ENCODE assay signal across 8 mouse cellular contexts in genomic region chr10:75921726-75922560, GRCm38 (mm10). TPM values are rescaled to one million over a fixed set of nuclear protein-coding genes. Genes with fewer than 3 reads are reported as not detected.
DNase-seq lines count a peak whose midpoint lies in the region; ATAC-seq and TF ChIP-seq lines count a peak whose summit lies in the region.

No protein-coding gene starts in this region.

- H3K27me3 ChIP-seq in heart, embryonic 10.5 days (ENCODE audit: insufficient read depth, poor library complexity, severe bottlenecking), result peaks cover 16% of the 10 kb centered on the region
- H3K27me3 ChIP-seq in liver, embryonic 11.5 days (replicated peaks; ENCODE audit: control insufficient read depth, insufficient read depth, low read length), result no peaks in the 10 kb centered on the region
- H3K27me3 ChIP-seq in small intestine, adult 2 months (ENCODE audit: control insufficient read depth, insufficient read depth, low read length), result no peaks in the 10 kb centered on the region

- peak; percentile 8 to 9; a peak in 2 of 4 replicates for ATAC-seq in hematopoietic stem cell, adult 5-6 weeks (replicated peaks in 1 of 2; ENCODE audit: insufficient read depth in 1 of 2, low FRiP score in 2 of 2, low TSS enrichment in 1 of 2, low read depth in 1 of 2, poor library complexity in 2 of 2, severe bottlenecking in 2 of 2)
- ATAC-seq in liver, embryonic 11.5 days (replicated peaks; ENCODE audit: low FRiP score), result peak; percentile 14; the same call in 1 of the 2 replicates

- TF ChIP-seq POLR2A in small intestine, adult 2 months (IDR thresholded peaks at IDR 0.05; ENCODE audit: low read depth, low read length), result no peak

- peak overlapping the region; percentile 99 for H3K27ac ChIP-seq in heart, embryonic 10.5 days
- peak overlapping the region; percentile 87; the same call in 1 of the 2 replicates for H3K27ac ChIP-seq in liver, embryonic 11.5 days (ENCODE audit: low read depth, low read length)
- H3K27ac ChIP-seq in small intestine, adult 2 months (ENCODE audit: insufficient read depth, low read depth, low read length), result peak overlapping the region; percentile 59

- TF ChIP-seq CTCF in small intestine, adult 2 months (IDR thresholded peaks at IDR 0.05; ENCODE audit: extremely low read depth, insufficient read length, insufficient replicate concordance, low read depth, low read length), result no peak

- H3K4me3 ChIP-seq in heart, embryonic 10.5 days, result peak overlapping the region; percentile 93
- peak overlapping the region; percentile 95 for H3K4me3 ChIP-seq in liver, embryonic 11.5 days (ENCODE audit: low read depth, low read length)
- peak overlapping the region; percentile 84 for H3K4me3 ChIP-seq in small intestine, adult 2 months (ENCODE audit: low read depth, low read length)

- WGBS in heart, embryonic 10.5 days, result 7% methylated on average over 22 of the region's 22 CpGs
- 5% methylated on average over 22 of the region's 22 CpGs for WGBS in liver, embryonic 11.5 days
- WGBS in small intestine, adult 2 months, result 5% methylated on average over 22 of the region's 22 CpGs

- H3K9ac ChIP-seq in liver, embryonic 11.5 days (ENCODE audit: low read depth, low read length), result peak overlapping the region; percentile 94

- DNase-seq in heart, embryonic 10.5 days (ENCODE audit: low spot score), result no peak
- no peak for DNase-seq in heart, postnatal 25 days (ENCODE audit: low spot score)
- peak; percentile 36 for DNase-seq in 416B (ENCODE audit: low read depth)
- peak; percentile 72 for DNase-seq in cerebellum, adult 9-10 months
- no peak for DNase-seq in liver, embryonic 11.5 days (ENCODE audit: low spot score)
- no peak for DNase-seq in adrenal gland, postnatal 36 days

- peaks cover 47% of the 10 kb centered on the region for H3K36me3 ChIP-seq in heart, embryonic 10.5 days
- peaks cover 10% of the 10 kb centered on the region; the same call in 1 of the 2 replicates for H3K36me3 ChIP-seq in liver, embryonic 11.5 days (ENCODE audit: control insufficient read depth, insufficient read depth, low read length)
- peaks cover 2% of the 10 kb centered on the region; the same call in 1 of the 2 replicates for H3K36me3 ChIP-seq in small intestine, adult 2 months (ENCODE audit: control insufficient read depth, insufficient read depth, low read length)

- H3K9me3 ChIP-seq in heart, embryonic 10.5 days, result no peaks in the 10 kb centered on the region
- no peaks in the 10 kb centered on the region for H3K9me3 ChIP-seq in liver, embryonic 11.5 days (ENCODE audit: control insufficient read depth, low read length)

- H3K4me1 ChIP-seq in heart, embryonic 10.5 days, result peaks cover 41% of the 10 kb centered on the region
- H3K4me1 ChIP-seq in liver, embryonic 11.5 days (replicated peaks; ENCODE audit: control insufficient read depth, insufficient read depth, low read length), result peaks cover 17% of the 10 kb centered on the region
- peaks cover 6% of the 10 kb centered on the region; the same call in 1 of the 2 replicates for H3K4me1 ChIP-seq in small intestine, adult 2 months (ENCODE audit: control insufficient read depth, insufficient read depth, insufficient read length, low read length)

- intact Hi-C loops in heart, postnatal 25 days (cut with DNase I), result loop anchor here (2.0 kb wide), 1 partner anchor 29 kb away; no protein-coding TSS in a partner anchor

- H3K4me2 ChIP-seq in liver, embryonic 11.5 days, result peak overlapping the region; percentile 98

RNA-seq across cellular contexts. Expression of gene Smarcb1, which starts 0.5 kb away (rescaled TPM):
- 157 and 204 TPM in 2 replicates for polyA plus RNA-seq in heart, embryonic 10.5 days (2016; fragmentation: Nextera tagmentation; extraction: Ambion mirVana)
- total RNA-seq in heart, postnatal 25 days (2021), result 10 to 100 TPM; 22.8 to 22.9 TPM
- 68.7 and 101 TPM in 2 replicates for total RNA-seq in hematopoietic stem cell, adult 5-6 weeks (2017)
- polyA plus RNA-seq in liver, embryonic 11.5 days (2014; fragmentation: Nextera tagmentation; extraction: Ambion mirVana), result 157 and 162 TPM in 2 replicates
- polyA plus RNA-seq in small intestine, adult 2 months (2012; rRNA removed), result 19.9 and 34.1 TPM in 2 replicates
- total RNA-seq in adrenal gland, postnatal 36 days (2021), result 10 to 100 TPM; 77.5 to 89.1 TPM

RNA-seq across cellular contexts. Expression of gene Chchd10, which starts 11.0 kb away (rescaled TPM):
- 333 and 524 TPM in 2 replicates for polyA plus RNA-seq in heart, embryonic 10.5 days (2016; fragmentation: Nextera tagmentation; extraction: Ambion mirVana)
- total RNA-seq in heart, postnatal 25 days (2021), result 1,000 to 10,000 TPM; 1,761 to 1,834 TPM
- total RNA-seq in hematopoietic stem cell, adult 5-6 weeks (2017), result 12.6 and 52.1 TPM in 2 replicates
- 103 and 113 TPM in 2 replicates for polyA plus RNA-seq in liver, embryonic 11.5 days (2014; fragmentation: Nextera tagmentation; extraction: Ambion mirVana)
- polyA plus RNA-seq in small intestine, adult 2 months (2012; rRNA removed), result 799 and 1,071 TPM in 2 replicates
- total RNA-seq in adrenal gland, postnatal 36 days (2021), result 1,000 to 10,000 TPM; 1,047 to 1,196 TPM

RNA-seq across cellular contexts. Expression of gene Mmp11, which starts 14.4 kb away (rescaled TPM):
- 19.4 and 39.0 TPM in 2 replicates for polyA plus RNA-seq in heart, embryonic 10.5 days (2016; fragmentation: Nextera tagmentation; extraction: Ambion mirVana)
- total RNA-seq in heart, postnatal 25 days (2021), result 1 to 10 TPM; 5.0 to 8.1 TPM
- 0.79 and 18.0 TPM in 2 replicates for total RNA-seq in hematopoietic stem cell, adult 5-6 weeks (2017)
- polyA plus RNA-seq in liver, embryonic 11.5 days (2014; fragmentation: Nextera tagmentation; extraction: Ambion mirVana), result 15.2 and 16.6 TPM in 2 replicates
- polyA plus RNA-seq in small intestine, adult 2 months (2012; rRNA removed), result 3.4 and 7.5 TPM in 2 replicates
- 10 to 100 TPM in 1 of 2 experiments, 1 to 10 TPM in 1; 8.6 to 10.1 TPM for total RNA-seq in adrenal gland, postnatal 36 days (2021)

RNA-seq across cellular contexts. Expression of gene Gm867, which starts 18.5 kb away (rescaled TPM):
- polyA plus RNA-seq in heart, embryonic 10.5 days (2016; fragmentation: Nextera tagmentation; extraction: Ambion mirVana), result 0.39 and 0.76 TPM in 2 replicates
- total RNA-seq in heart, postnatal 25 days (2021), result not detected
- total RNA-seq in hematopoietic stem cell, adult 5-6 weeks (2017), result not detected in 2 replicates
- 3.2 and 3.4 TPM in 2 replicates for polyA plus RNA-seq in liver, embryonic 11.5 days (2014; fragmentation: Nextera tagmentation; extraction: Ambion mirVana)
- not detected in 2 replicates for polyA plus RNA-seq in small intestine, adult 2 months (2012; rRNA removed)
- total RNA-seq in adrenal gland, postnatal 36 days (2021), result 1 to 10 TPM in 1 of 2 experiments, under 1 TPM in 1; 0.83 to 2.3 TPM

RNA-seq across cellular contexts. Expression of gene Vpreb3, which starts 20.9 kb away (rescaled TPM):
- 0.74 and 0.83 TPM in 2 replicates for polyA plus RNA-seq in heart, embryonic 10.5 days (2016; fragmentation: Nextera tagmentation; extraction: Ambion mirVana)
- not detected for total RNA-seq in heart, postnatal 25 days (2021)
- total RNA-seq in hematopoietic stem cell, adult 5-6 weeks (2017), result not detected in 2 replicates
- polyA plus RNA-seq in liver, embryonic 11.5 days (2014; fragmentation: Nextera tagmentation; extraction: Ambion mirVana), result 0.52 and 0.96 TPM in 2 replicates
- 16.0 and 54.3 TPM in 2 replicates for polyA plus RNA-seq in small intestine, adult 2 months (2012; rRNA removed)
- not detected for total RNA-seq in adrenal gland, postnatal 36 days (2021)

Comparison
In these comparisons a context has a peak if more than half of its experiments do, and no peak if none do; other contexts are left out.
1. DNase-seq: peak in 416B (single experiment) and cerebellum, adult 9-10 months (single experiment); none in heart, embryonic 10.5 days (single experiment), heart, postnatal 25 days (single experiment), liver, embryonic 11.5 days (single experiment) and adrenal gland, postnatal 36 days (0 of 2).
2. RNA of gene Chchd10, which starts 11.0 kb away (total RNA-seq): 1,761 to 1,834 TPM in heart, postnatal 25 days and 1,047 to 1,196 TPM in adrenal gland, postnatal 36 days; 12.6 to 52.1 TPM in hematopoietic stem cell, adult 5-6 weeks; every median in the first group is over 10 times any median in the second.
3. Peak in every context shown above with its lines, with median percentiles within 50 percentile points of each other: H3K27ac ChIP-seq and H3K4me3 ChIP-seq.